Mouse (Mus musculus): Measurements from ENCODE around the gene Zfp607a. TPM values are rescaled to one million over a fixed set of nuclear protein-coding genes. Genes with fewer than 3 reads are reported as not detected.

Zfp607a gene
- polyA plus RNA-seq, 1 experiment: 0.37 TPM

Other genes with a start within 250 kb of the Zfp607a start
- 0.12 and 0.38 TPM in 2 replicates for gene Ttc9b, start 203.6 kb upstream of the Zfp607a start, polyA plus RNA-seq (2012; rRNA removed)
- 10.8 and 11.4 TPM in 2 replicates for gene Map3k10, start 182.9 kb upstream of the Zfp607a start, polyA plus RNA-seq (2012; rRNA removed)
- 0.10 TPM in 2 replicates for gene Zfp607b, start 168.2 kb upstream of the Zfp607a start, polyA plus RNA-seq (2012; rRNA removed)
- 1.1 and 1.2 TPM in 2 replicates for gene Zfp60, start 126.1 kb upstream of the Zfp607a start, polyA plus RNA-seq (2012; rRNA removed)
- 0.73 and 1.2 TPM in 2 replicates for gene Zfp626, start 50.3 kb upstream of the Zfp607a start, polyA plus RNA-seq (2012; rRNA removed)
- gene Zfp59, start 18.9 kb upstream of the Zfp607a start, polyA plus RNA-seq (2012; rRNA removed): 0.53 and 1.1 TPM in 2 replicates
- gene Zfp974, start 71.9 kb downstream of the Zfp607a start, polyA plus RNA-seq (2012; rRNA removed): 1.1 and 1.7 TPM in 2 replicates
- gene Zfp780b, start 121.6 kb downstream of the Zfp607a start, polyA plus RNA-seq (2012; rRNA removed): 1.2 and 1.5 TPM in 2 replicates
- 0.33 and 0.36 TPM in 2 replicates for gene Zfp850, start 156.6 kb downstream of the Zfp607a start, polyA plus RNA-seq (2012; rRNA removed)
- 124 and 133 TPM in 2 replicates for gene Psmc4, start 192.6 kb downstream of the Zfp607a start, polyA plus RNA-seq (2012; rRNA removed)
- gene Fcgbp, start 213.7 kb downstream of the Zfp607a start, polyA plus RNA-seq (2012; rRNA removed): 2,978 and 3,484 TPM in 2 replicates